Mouse (Mus musculus) skeletal muscle tissue, postnatal 0 days (tissue): ENCODE measurements around the gene Gm13277. TPM values are rescaled to one million over a fixed set of nuclear protein-coding genes. Genes with fewer than 3 reads are reported as not detected.

Source experiments
- polyA plus RNA-seq: library from polyadenylated mRNA; unstranded; fragments of >200 nt; fragmentation: Nextera tagmentation; extraction: Ambion mirVana; gene quantifications from 2 replicates; pipeline ENCODE4 v1.2.1, GENCODE M21; 2015

Gm13277 gene
- polyA plus RNA-seq, 1 experiment from 2014 or later = not detected

Other genes with a start within 250 kb of the Gm13277 start
- gene Ifna15, start 230.4 kb upstream of the Gm13277 start, polyA plus RNA-seq = not detected in 2 replicates
- not detected in 2 replicates for gene Ifna14, start 216.8 kb upstream of the Gm13277 start, polyA plus RNA-seq
- not detected in 2 replicates for gene Ifna9, start 196.2 kb upstream of the Gm13277 start, polyA plus RNA-seq
- gene Ifna12, start 185.3 kb upstream of the Gm13277 start, polyA plus RNA-seq = not detected in 2 replicates
- gene C87499, start 154.2 kb upstream of the Gm13277 start, polyA plus RNA-seq = not detected in 2 replicates
- not detected in 2 replicates for gene Ifna13, start 144.2 kb upstream of the Gm13277 start, polyA plus RNA-seq
- gene Ifna16, start 111.7 kb upstream of the Gm13277 start, polyA plus RNA-seq = not detected in 2 replicates
- gene Ifna2, start 104.7 kb upstream of the Gm13277 start, polyA plus RNA-seq = not detected in 2 replicates
- not detected in 2 replicates for gene Ifnab, start 97.3 kb upstream of the Gm13277 start, polyA plus RNA-seq
- gene Gm26566, start 66.8 kb upstream of the Gm13277 start, polyA plus RNA-seq = 0.13 and 0.36 TPM in 2 replicates
- gene Klhl9, start 66.2 kb upstream of the Gm13277 start, polyA plus RNA-seq = 48.9 and 52.6 TPM in 2 replicates
- gene Gm13271, start 33.8 kb upstream of the Gm13277 start, polyA plus RNA-seq = not detected in 2 replicates
- 0.15 and 0.18 TPM in 2 replicates for gene Gm13283, start 28.5 kb upstream of the Gm13277 start, polyA plus RNA-seq
- gene Gm13290, start 14.8 kb upstream of the Gm13277 start, polyA plus RNA-seq = 0.15 TPM in 1 of 2 replicates, not detected in the other
- gene Gm13289, start 11.7 kb upstream of the Gm13277 start, polyA plus RNA-seq = not detected in 2 replicates
- not detected in 2 replicates for gene Gm13272, start 8.8 kb upstream of the Gm13277 start, polyA plus RNA-seq
- gene Ifnz, start 6.5 kb upstream of the Gm13277 start, polyA plus RNA-seq = 0.26 and 0.27 TPM in 2 replicates
- not detected in 2 replicates for gene Gm13276, start 2.9 kb upstream of the Gm13277 start, polyA plus RNA-seq
- gene Gm13278, start 2.9 kb downstream of the Gm13277 start, polyA plus RNA-seq = not detected in 2 replicates
- gene Gm13275, start 5.9 kb downstream of the Gm13277 start, polyA plus RNA-seq = not detected in 2 replicates
- not detected in 2 replicates for gene Gm13279, start 8.8 kb downstream of the Gm13277 start, polyA plus RNA-seq
- 0.47 and 1.0 TPM in 2 replicates for gene Gm13285, start 11.0 kb downstream of the Gm13277 start, polyA plus RNA-seq
- gene Gm13287, start 14.6 kb downstream of the Gm13277 start, polyA plus RNA-seq = not detected in 2 replicates
- 0.10 TPM in 1 of 2 replicates, not detected in the other for gene Gm13288, start 16.9 kb downstream of the Gm13277 start, polyA plus RNA-seq
- gene Ifna7, start 27.6 kb downstream of the Gm13277 start, polyA plus RNA-seq = not detected in 2 replicates
- gene Ifna11, start 31.3 kb downstream of the Gm13277 start, polyA plus RNA-seq = not detected in 2 replicates
- gene Ifna6, start 38.8 kb downstream of the Gm13277 start, polyA plus RNA-seq = not detected in 2 replicates
- gene Ifna5, start 46.9 kb downstream of the Gm13277 start, polyA plus RNA-seq = not detected in 2 replicates
- not detected in 2 replicates for gene Ifna4, start 53.2 kb downstream of the Gm13277 start, polyA plus RNA-seq
- gene Ifna1, start 61.5 kb downstream of the Gm13277 start, polyA plus RNA-seq = not detected in 2 replicates
- not detected in 2 replicates for gene Ifne, start 91.6 kb downstream of the Gm13277 start, polyA plus RNA-seq